In genomic region chr2:102036665-102037511, GRCm38 (mm10) we compare ENCODE assay signal across 8 mouse cellular contexts.
A peak's percentile ranks its signal among the peaks of the same experiment; 100 is the strongest.
DNase-seq lines count a peak whose midpoint lies in the region; ATAC-seq and TF ChIP-seq lines count a peak whose summit lies in the region.

No protein-coding gene starts in this region.

- 0 out of 2 replicates have a peak, but pooled peaks have one; percentile 9 for ATAC-seq in forebrain, embryonic 11.5 days (replicated peaks; ENCODE audit: low FRiP score)
- ATAC-seq in kidney, postnatal 0 days (replicated peaks; ENCODE audit: low FRiP score, low read depth), result peak; percentile 45; the same call in 1 of the 2 replicates
- ATAC-seq in midbrain, postnatal 0 days (ENCODE audit: low FRiP score), result peak; percentile 45; the same call in 1 of the 2 replicates

- H3K27me3 ChIP-seq in heart, embryonic 10.5 days (ENCODE audit: insufficient read depth, poor library complexity, severe bottlenecking), result no peaks in the 10 kb centered on the region
- H3K27me3 ChIP-seq in forebrain, embryonic 11.5 days (ENCODE audit: control insufficient read depth, insufficient read depth, low read length), result no peaks in the 10 kb centered on the region
- H3K27me3 ChIP-seq in kidney, postnatal 0 days (ENCODE audit: insufficient read depth, low read length), result no peaks in the 10 kb centered on the region
- H3K27me3 ChIP-seq in midbrain, postnatal 0 days (ENCODE audit: insufficient read depth, low read length), result no peaks in the 10 kb centered on the region

- peaks cover 51% of the 10 kb centered on the region for H3K4me1 ChIP-seq in heart, embryonic 10.5 days
- peaks cover 19% of the 10 kb centered on the region for H3K4me1 ChIP-seq in forebrain, embryonic 11.5 days (replicated peaks; ENCODE audit: control insufficient read depth, insufficient read depth, low read length)
- H3K4me1 ChIP-seq in kidney, postnatal 0 days (replicated peaks; ENCODE audit: insufficient read depth, low read length), result peaks cover 10% of the 10 kb centered on the region; the same call in 1 of the 2 replicates
- H3K4me1 ChIP-seq in midbrain, postnatal 0 days (ENCODE audit: insufficient read depth, low read length), result peaks cover 12% of the 10 kb centered on the region

- intact Hi-C loops in heart, postnatal 25 days (cut with DNase I), result loop anchor here (5.0 kb wide), 1 partner anchor 130 kb away; no protein-coding TSS in a partner anchor

- 58% methylated on average over 18 of the region's 18 CpGs for WGBS in heart, embryonic 10.5 days
- 70% methylated on average over 18 of the region's 18 CpGs for WGBS in forebrain, embryonic 11.5 days
- 29% methylated on average over 18 of the region's 18 CpGs for WGBS in kidney, postnatal 0 days
- 41% methylated on average over 18 of the region's 18 CpGs for WGBS in midbrain, postnatal 0 days

- no peaks in the 10 kb centered on the region for H3K9me3 ChIP-seq in heart, embryonic 10.5 days
- H3K9me3 ChIP-seq in forebrain, embryonic 11.5 days (ENCODE audit: control insufficient read depth, low read length), result no peaks in the 10 kb centered on the region
- H3K9me3 ChIP-seq in kidney, postnatal 0 days (replicated peaks; ENCODE audit: low read length), result no peaks in the 10 kb centered on the region
- no peaks in the 10 kb centered on the region for H3K9me3 ChIP-seq in midbrain, postnatal 0 days (ENCODE audit: low read length)

- no peak overlapping the region for H3K4me2 ChIP-seq in forebrain, embryonic 11.5 days (ENCODE audit: low read depth, low read length, severe bottlenecking)
- peak overlapping the region; percentile 5 for H3K4me2 ChIP-seq in kidney, postnatal 0 days (ENCODE audit: low read length)
- H3K4me2 ChIP-seq in midbrain, postnatal 0 days (ENCODE audit: low read depth, low read length, poor library complexity, severe bottlenecking), result no peak overlapping the region

- peak; percentile 37; the same call in 1 of the 2 replicates for TF ChIP-seq CTCF in kidney, postnatal 0 days (IDR thresholded peaks at IDR 0.05; ENCODE audit: low read depth)
- TF ChIP-seq CTCF in midbrain, postnatal 0 days (IDR thresholded peaks at IDR 0.05), result peak; percentile 52

- no peak overlapping the region for H3K9ac ChIP-seq in forebrain, embryonic 11.5 days (ENCODE audit: low read length)
- no peak overlapping the region for H3K9ac ChIP-seq in kidney, postnatal 0 days (ENCODE audit: low read depth, low read length)
- 0 out of 2 replicates have a peak overlapping the region, but pooled peaks have one; percentile 14 for H3K9ac ChIP-seq in midbrain, postnatal 0 days (replicated peaks; ENCODE audit: low read length, poor library complexity, severe bottlenecking)

- DNase-seq in heart, embryonic 10.5 days (ENCODE audit: low spot score), result no peak
- DNase-seq in heart, postnatal 25 days (ENCODE audit: low spot score), result no peak
- DNase-seq in forebrain, embryonic 11.5 days (ENCODE audit: low spot score), result no peak
- peak; percentile 61 for DNase-seq in kidney, postnatal 0 days (ENCODE audit: low spot score)
- DNase-seq in midbrain, postnatal 0 days (ENCODE audit: low spot score), result no peak
- DNase-seq in adrenal gland, adult 18-20 months (ENCODE audit: low spot score in 2 of 2), result no peak
- no peak for DNase-seq in cerebellum, adult 18-20 months
- no peak for DNase-seq in ovary, postnatal 36 days (ENCODE audit: low spot score)

- no peaks in the 10 kb centered on the region for H3K36me3 ChIP-seq in heart, embryonic 10.5 days
- H3K36me3 ChIP-seq in forebrain, embryonic 11.5 days (ENCODE audit: control insufficient read depth, insufficient read depth, low read length), result no peaks in the 10 kb centered on the region
- no peaks in the 10 kb centered on the region for H3K36me3 ChIP-seq in kidney, postnatal 0 days (ENCODE audit: insufficient read depth, low read length)
- H3K36me3 ChIP-seq in midbrain, postnatal 0 days (ENCODE audit: insufficient read depth, low read length), result no peaks in the 10 kb centered on the region

- no peak overlapping the region for H3K4me3 ChIP-seq in heart, embryonic 10.5 days
- no peak overlapping the region for H3K4me3 ChIP-seq in forebrain, embryonic 11.5 days (ENCODE audit: low read depth, low read length)
- no peak overlapping the region for H3K4me3 ChIP-seq in kidney, postnatal 0 days (replicated peaks; ENCODE audit: low read depth, low read length)
- no peak overlapping the region for H3K4me3 ChIP-seq in midbrain, postnatal 0 days (ENCODE audit: low read depth, low read length)

- H3K27ac ChIP-seq in heart, embryonic 10.5 days, result peak overlapping the region; percentile 77
- peak overlapping the region; percentile 57 for H3K27ac ChIP-seq in forebrain, embryonic 11.5 days (ENCODE audit: low read depth, low read length)
- H3K27ac ChIP-seq in kidney, postnatal 0 days, result no peak overlapping the region
- H3K27ac ChIP-seq in midbrain, postnatal 0 days (ENCODE audit: low read depth, low read length), result peak overlapping the region; percentile 57
